Mouse (Mus musculus) right cerebral cortex, postnatal 14 days (tissue): ENCODE results near the gene Emc3.

Source experiments
- DNase-seq: peaks from one replicate; pipeline ENCODE4 v3.0.0; 2022

Emc3 gene

GRCm38 (mm10) chr6:113530932-113531839 is at the start of gene Emc3, which contains the start of gene Fancd2:
TSS of gene Emc3 (minus strand) at chr6:113531652.
TSS of gene Fancd2 (plus strand) at chr6:113531682.
- DNase-seq = peak; percentile 92

GRCm38 (mm10) chr6:113579306-113579705 is 47.9 kb upstream of the Emc3 start:
- no peak for DNase-seq

GRCm38 (mm10) chr6:113576044-113576443 is 44.6 kb upstream of the Emc3 start:
- no peak for DNase-seq

- DNase-seq = no peak
Measured at GRCm38 (mm10) chr6:113564557-113564956, 33.1 kb upstream of the Emc3 start.

GRCm38 (mm10) chr6:113559736-113560135 is 28.3 kb upstream of the Emc3 start:
- DNase-seq = no peak

- no peak for DNase-seq
Measured at GRCm38 (mm10) chr6:113543906-113544481, 12.5 kb upstream of the Emc3 start.

GRCm38 (mm10) chr6:113541610-113542009 is 10.2 kb upstream of the Emc3 start:
- no peak for DNase-seq

- no peak for DNase-seq
Measured at GRCm38 (mm10) chr6:113534886-113535285, 3.4 kb upstream of the Emc3 start.

GRCm38 (mm10) chr6:113531840-113532404 is 470 bp upstream of the Emc3 start:
- DNase-seq = no peak

- DNase-seq = no peak
Measured at GRCm38 (mm10) chr6:113523420-113523819, 8.0 kb downstream of the Emc3 start.

- no peak for DNase-seq
Measured at GRCm38 (mm10) chr6:113522310-113522709, 9.1 kb downstream of the Emc3 start.

- DNase-seq = no peak
Measured at GRCm38 (mm10) chr6:113517434-113518080, 13.9 kb downstream of the Emc3 start.

GRCm38 (mm10) chr6:113514600-113514999 is 16.9 kb downstream of the Emc3 start:
- no peak for DNase-seq

GRCm38 (mm10) chr6:113513944-113514343 is 17.5 kb downstream of the Emc3 start:
- no peak for DNase-seq

GRCm38 (mm10) chr6:113508947-113509280 is 22.5 kb downstream of the Emc3 start:
- no peak for DNase-seq

- no peak for DNase-seq
Measured at GRCm38 (mm10) chr6:113508272-113508946, 23.0 kb downstream of the Emc3 start.

GRCm38 (mm10) chr6:113507130-113507529 is 24.3 kb downstream of the Emc3 start:
- DNase-seq = no peak

GRCm38 (mm10) chr6:113505689-113506088 is 25.8 kb downstream of the Emc3 start:
- no peak for DNase-seq

- no peak for DNase-seq
Measured at GRCm38 (mm10) chr6:113502801-113503200, 28.7 kb downstream of the Emc3 start.

- DNase-seq = peak; percentile 75
Measured at GRCm38 (mm10) chr6:113501388-113502084, 29.9 kb downstream of the Emc3 start, which contains the start of gene Prrt3. TSS of gene Prrt3 (minus strand) at chr6:113501931.

GRCm38 (mm10) chr6:113499346-113499745 is 32.1 kb downstream of the Emc3 start:
- no peak for DNase-seq

- DNase-seq = no peak
Measured at GRCm38 (mm10) chr6:113495071-113495675, 36.3 kb downstream of the Emc3 start.
